In genomic region chrX:36816368-36816899, GRCm38 (mm10) we compare ENCODE assay signal across 10 mouse cellular contexts. TPM values are rescaled to one million over a fixed set of nuclear protein-coding genes. Genes with fewer than 3 reads are reported as not detected.
DNase-seq lines count a peak whose midpoint lies in the region; ATAC-seq lines count a peak whose summit lies in the region.
"Had no signal": no experiment of that assay in that cellular context is flagged by ENCODE, and none has a peak within 500 bp of the region (broad histone marks: within the 10 kb centered on the region; RNA-seq: fewer than 3 reads in every experiment).

No protein-coding gene starts in this region.

- H3K4me1 ChIP-seq in heart, embryonic 13.5 days: peaks cover 7% of the 10 kb centered on the region
- peaks cover 7% of the 10 kb centered on the region for H3K4me1 ChIP-seq in hindbrain, embryonic 13.5 days (replicated peaks)
- H3K4me1 ChIP-seq in midbrain, embryonic 14.5 days (ENCODE audit: control insufficient read depth, insufficient read depth, low read length): peaks cover 3% of the 10 kb centered on the region; the same call in 1 of the 2 replicates

- peak overlapping the region; percentile 40 for H3K4me3 ChIP-seq in heart, embryonic 13.5 days
- H3K4me3 ChIP-seq in hindbrain, embryonic 13.5 days: peak overlapping the region; percentile 12
- 0 out of 2 replicates have a peak overlapping the region, but pooled peaks have one; percentile 10 for H3K4me3 ChIP-seq in midbrain, embryonic 14.5 days (replicated peaks; ENCODE audit: low read depth, low read length)

- no peaks in the 10 kb centered on the region for H3K27me3 ChIP-seq in heart, embryonic 13.5 days (replicated peaks)
- H3K27me3 ChIP-seq in hindbrain, embryonic 13.5 days: no peaks in the 10 kb centered on the region
- H3K27me3 ChIP-seq in midbrain, embryonic 14.5 days (ENCODE audit: control insufficient read depth, insufficient read depth, low read length): no peaks in the 10 kb centered on the region

- H3K36me3 ChIP-seq in heart, embryonic 13.5 days: no peaks in the 10 kb centered on the region
- no peaks in the 10 kb centered on the region for H3K36me3 ChIP-seq in hindbrain, embryonic 13.5 days
- no peaks in the 10 kb centered on the region for H3K36me3 ChIP-seq in midbrain, embryonic 14.5 days (ENCODE audit: control insufficient read depth, insufficient read depth, low read length)

- no peak for DNase-seq in heart, postnatal 4 days
- peak; percentile 56 for DNase-seq in MN1 (ENCODE audit: low spot score)
- DNase-seq in midbrain, embryonic 14.5 days: peak; percentile 23
- DNase-seq in right cerebral cortex, postnatal 25 days: no peak
- no peak for DNase-seq in ovary, postnatal 36 days (ENCODE audit: low spot score)
- DNase-seq in cerebellum, adult 11 months: no peak
- DNase-seq: adrenal gland, postnatal 10 days had no signal

- WGBS in heart, embryonic 13.5 days: 24% methylated on average over 8 of the region's 8 CpGs
- 18% methylated on average over 8 of the region's 8 CpGs for WGBS in hindbrain, embryonic 13.5 days
- 29% methylated on average over 8 of the region's 8 CpGs for WGBS in midbrain, embryonic 14.5 days

- no peaks in the 10 kb centered on the region for H3K9me3 ChIP-seq in heart, embryonic 13.5 days
- no peaks in the 10 kb centered on the region for H3K9me3 ChIP-seq in hindbrain, embryonic 13.5 days
- no peaks in the 10 kb centered on the region for H3K9me3 ChIP-seq in midbrain, embryonic 14.5 days (ENCODE audit: control insufficient read depth, low read length)

- H3K9ac ChIP-seq in heart, embryonic 13.5 days: peak overlapping the region; percentile 70; the same call in 1 of the 2 replicates
- no peak overlapping the region for H3K9ac ChIP-seq in hindbrain, embryonic 13.5 days
- peak overlapping the region; percentile 12; the same call in 1 of the 2 replicates for H3K9ac ChIP-seq in midbrain, embryonic 14.5 days (replicated peaks; ENCODE audit: low read length)

- H3K27ac ChIP-seq in heart, embryonic 13.5 days (replicated peaks): peak overlapping the region; percentile 80
- peak overlapping the region; percentile 89 for H3K27ac ChIP-seq in hindbrain, embryonic 13.5 days
- peak overlapping the region; percentile 84 for H3K27ac ChIP-seq in midbrain, embryonic 14.5 days (replicated peaks; ENCODE audit: low read depth, low read length)
- H3K27ac ChIP-seq: macrophage had no signal

- ATAC-seq in heart, embryonic 13.5 days (ENCODE audit: extremely low read depth, insufficient number of reproducible peaks, low FRiP score, low TSS enrichment): no peak
- ATAC-seq in hindbrain, embryonic 13.5 days (ENCODE audit: low FRiP score): no peak
- ATAC-seq in midbrain, embryonic 14.5 days (ENCODE audit: low FRiP score, low TSS enrichment): peak; percentile 10; the same call in 1 of the 2 replicates

- peak overlapping the region; percentile 65 for H3K4me2 ChIP-seq in heart, embryonic 13.5 days
- H3K4me2 ChIP-seq in hindbrain, embryonic 13.5 days: peak overlapping the region; percentile 42
- H3K4me2 ChIP-seq in midbrain, embryonic 14.5 days (ENCODE audit: low read length): peak overlapping the region; percentile 42

RNA-seq across cellular contexts. Expression of gene Slc25a5, which starts 21.0 kb away (rescaled TPM):
- 964 and 1,107 TPM in 2 replicates for polyA plus RNA-seq in heart, embryonic 13.5 days (2015; fragmentation: Nextera tagmentation; extraction: Ambion mirVana)
- total RNA-seq in heart, postnatal 4 days (2021): 100 to 1,000 TPM; 850 to 928 TPM
- 568 and 574 TPM in 2 replicates for polyA plus RNA-seq in hindbrain, embryonic 13.5 days (2015; fragmentation: Nextera tagmentation; extraction: Ambion mirVana)
- 552 and 571 TPM in 2 replicates for polyA plus RNA-seq in midbrain, embryonic 14.5 days (2014; fragmentation: Nextera tagmentation; extraction: Ambion mirVana)

RNA-seq across cellular contexts. Expression of gene Ube2a, which starts 57.3 kb away (rescaled TPM):
- 113 and 130 TPM in 2 replicates for polyA plus RNA-seq in heart, embryonic 13.5 days (2015; fragmentation: Nextera tagmentation; extraction: Ambion mirVana)
- 10 to 100 TPM; 76.5 to 81.4 TPM for total RNA-seq in heart, postnatal 4 days (2021)
- polyA plus RNA-seq in hindbrain, embryonic 13.5 days (2015; fragmentation: Nextera tagmentation; extraction: Ambion mirVana): 120 and 122 TPM in 2 replicates
- 130 and 132 TPM in 2 replicates for polyA plus RNA-seq in midbrain, embryonic 14.5 days (2014; fragmentation: Nextera tagmentation; extraction: Ambion mirVana)

RNA-seq across cellular contexts. Expression of gene C330007P06Rik, which starts 57.5 kb away (rescaled TPM):
- 19.2 and 19.3 TPM in 2 replicates for polyA plus RNA-seq in heart, embryonic 13.5 days (2015; fragmentation: Nextera tagmentation; extraction: Ambion mirVana)
- total RNA-seq in heart, postnatal 4 days (2021): 10 to 100 TPM; 17.3 to 19.3 TPM
- polyA plus RNA-seq in hindbrain, embryonic 13.5 days (2015; fragmentation: Nextera tagmentation; extraction: Ambion mirVana): 23.4 and 24.7 TPM in 2 replicates
- polyA plus RNA-seq in midbrain, embryonic 14.5 days (2014; fragmentation: Nextera tagmentation; extraction: Ambion mirVana): 15.7 and 23.0 TPM in 2 replicates

Comparison
In these comparisons a context has a peak if more than half of its experiments do, and no peak if none do; other contexts are left out.
1. DNase-seq: peak in MN1 (single experiment) and midbrain, embryonic 14.5 days (single experiment); none in heart, postnatal 4 days (single experiment), right cerebral cortex, postnatal 25 days (single experiment), ovary, postnatal 36 days (single experiment) and cerebellum, adult 11 months (single experiment).
2. Peak in every context shown above with its lines, with median percentiles within 50 percentile points of each other: H3K27ac ChIP-seq, H3K4me2 ChIP-seq and H3K4me3 ChIP-seq.